Mouse (Mus musculus) liver, postnatal 0 days (tissue): ENCODE measurements around the gene Ttn.

ENCODE experiments used
- CTCF ChIP-seq: sonication (generic); IDR thresholded peaks from 2 replicates; pipeline ENCODE4 v1.5.1; 2016; ENCODE audit warnings: antibody characterized with exemption, low read depth
- EP300 ChIP-seq: IDR thresholded peaks from 2 replicates; pipeline ENCODE4 v1.6.1; 2016; ENCODE audit warnings: antibody characterized with exemption, low read depth, mild to moderate bottlenecking

DNA sequence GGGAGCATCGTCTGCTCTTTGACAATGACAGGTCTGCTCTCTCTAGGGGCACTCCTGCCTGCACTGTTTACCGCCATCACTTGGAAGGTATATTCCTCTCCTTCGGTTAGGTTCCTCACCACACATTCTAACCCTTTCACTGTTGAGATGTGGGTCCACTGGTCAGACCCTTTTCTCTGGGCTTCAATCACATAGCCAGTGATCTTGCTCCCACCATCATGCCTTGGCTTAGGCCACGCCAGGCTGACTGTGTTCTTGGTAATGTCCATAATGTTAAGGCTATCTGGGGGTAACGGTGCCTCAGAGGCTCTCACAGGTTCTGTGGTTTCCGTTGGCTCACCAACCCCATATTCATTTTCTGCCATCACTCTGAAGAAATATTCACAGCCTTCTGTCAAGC lies 230.4 kb downstream of the Ttn start:
- TF ChIP-seq CTCF, result no peak
- no peak for TF ChIP-seq EP300
